Mouse (Mus musculus) skeletal muscle tissue, adult 2 months (tissue): ENCODE data around the gene Bsn.

Source experiments
- DNase-seq: peaks from one replicate; pipeline ENCODE4 v3.0.0-alpha.2; 2012; ENCODE audit warnings: low read depth, low spot score

The Bsn gene

GRCm38 (mm10) chr9:108094998-108095411 lies 95.2 kb downstream of the Bsn start:
- DNase-seq = peak; percentile 38

- peak; percentile 93 for DNase-seq
Measured at GRCm38 (mm10) chr9:108094184-108094941, 95.8 kb downstream of the Bsn start, which contains the start of gene Apeh. Apeh (minus strand) TSS chr9:108094606.

- DNase-seq = no peak
Measured at GRCm38 (mm10) chr9:108093586-108093985, 96.6 kb downstream of the Bsn start.

- no peak for DNase-seq
Measured at GRCm38 (mm10) chr9:108090611-108091120, 99.5 kb downstream of the Bsn start.

GRCm38 (mm10) chr9:108085261-108085660 lies 104.9 kb downstream of the Bsn start:
- no peak for DNase-seq

- no peak for DNase-seq
Measured at GRCm38 (mm10) chr9:108083561-108083960, 106.6 kb downstream of the Bsn start.

GRCm38 (mm10) chr9:108082988-108083431 lies 107.2 kb downstream of the Bsn start, which contains the start of gene Rnf123:
Rnf123 (minus strand) TSS chr9:108083346.
- DNase-seq = no peak

GRCm38 (mm10) chr9:108082549-108082948 lies 107.6 kb downstream of the Bsn start:
- no peak for DNase-seq

GRCm38 (mm10) chr9:108080168-108080567 lies 110.0 kb downstream of the Bsn start, which contains the start of gene Mst1:
Mst1 (plus strand) TSS chr9:108080436.
- no peak for DNase-seq

- peak; percentile 83 for DNase-seq
Measured at GRCm38 (mm10) chr9:108073141-108073930, 116.8 kb downstream of the Bsn start.

GRCm38 (mm10) chr9:108072481-108072924 lies 117.7 kb downstream of the Bsn start:
- no peak for DNase-seq

GRCm38 (mm10) chr9:108071801-108072200 lies 118.4 kb downstream of the Bsn start:
- no peak for DNase-seq

- no peak for DNase-seq
Measured at GRCm38 (mm10) chr9:108069529-108069928, 120.7 kb downstream of the Bsn start.

- DNase-seq = no peak
Measured at GRCm38 (mm10) chr9:108069007-108069406, 121.2 kb downstream of the Bsn start.

GRCm38 (mm10) chr9:108067900-108068299 lies 122.3 kb downstream of the Bsn start:
- DNase-seq = peak; percentile 90

GRCm38 (mm10) chr9:108067199-108067598 lies 123.0 kb downstream of the Bsn start:
- no peak for DNase-seq

- DNase-seq = peak; percentile 88
Measured at GRCm38 (mm10) chr9:108065491-108066011, 124.6 kb downstream of the Bsn start.

- DNase-seq = no peak
Measured at GRCm38 (mm10) chr9:108063361-108063760, 126.8 kb downstream of the Bsn start.

GRCm38 (mm10) chr9:108062142-108062541 lies 128.0 kb downstream of the Bsn start:
- DNase-seq = no peak

GRCm38 (mm10) chr9:108058291-108058690 lies 131.9 kb downstream of the Bsn start:
- no peak for DNase-seq

- peak; percentile 84 for DNase-seq
Measured at GRCm38 (mm10) chr9:108057262-108057562, 133.0 kb downstream of the Bsn start.
